Mouse (Mus musculus) lung, embryonic 16.5 days (tissue): ENCODE data around the gene Cblb. TPM values are rescaled to one million over a fixed set of nuclear protein-coding genes. Genes with fewer than 3 reads are reported as not detected.

ENCODE experiments used
- ATAC-seq: fragments of 200-750 bp; cut with Nextera tagmentation; 2 replicates; pipeline ENCODE4 v1.8.0; 2017; ENCODE audit warnings: low read depth, mild to moderate bottlenecking, moderate library complexity
- H3K27ac ChIP-seq: fragments of 300-500 bp; sonication (generic); 2 replicates; pipeline ENCODE4 v1.5.1; 2014; ENCODE audit warnings: mild to moderate bottlenecking, control low read depth, low read length
- H3K27me3 ChIP-seq: fragments of 300-500 bp; sonication (generic); 2 replicates; pipeline ENCODE4 v1.6.1; 2014; ENCODE audit warnings: low read depth, low read length, mixed read lengths; ENCODE audit not compliant: control insufficient read depth, insufficient read depth
- H3K36me3 ChIP-seq: fragments of 300-500 bp; sonication (generic); 2 replicates; pipeline ENCODE4 v1.6.1; 2014; ENCODE audit warnings: low read length; ENCODE audit not compliant: control insufficient read depth, insufficient read depth
- H3K4me1 ChIP-seq: fragments of 300-500 bp; sonication (generic); replicated peaks from 2 replicates; pipeline ENCODE4 v1.6.1; 2014; ENCODE audit warnings: low read length, mixed read lengths; ENCODE audit not compliant: control insufficient read depth, insufficient read depth
- H3K4me2 ChIP-seq: fragments of 300-500 bp; sonication (generic); 2 replicates; pipeline ENCODE4 v1.6.1; 2014; ENCODE audit warnings: low read depth, low read length, control low read depth
- H3K4me3 ChIP-seq: fragments of 300-500 bp; sonication (generic); 2 replicates; pipeline ENCODE4 v1.5.1; 2014; ENCODE audit warnings: mild to moderate bottlenecking, low read length, control low read depth
- H3K9ac ChIP-seq: fragments of 300-500 bp; sonication (generic); 2 replicates; pipeline ENCODE4 v1.6.1; 2014; ENCODE audit warnings: low read length, control low read depth
- H3K9me3 ChIP-seq: fragments of 300-500 bp; sonication (generic); 2 replicates; pipeline ENCODE4 v1.6.1; 2016; ENCODE audit warnings: low read length; ENCODE audit not compliant: control insufficient read depth
- WGBS: fragments of 180-500 bp; shearing (Covaris S2); extraction: QIAGEN DNeasy Blood & Tissue Kit; methylation state at CpG from one replicate; pipeline ENCODE4 v1.1.7; 2014; 5-methylcytosine and 5-hydroxymethylcytosine counted together
- polyA plus RNA-seq: library from polyadenylated mRNA; unstranded; fragments of >200 nt; fragmentation: Nextera tagmentation; extraction: Ambion mirVana; gene quantifications from 2 replicates; pipeline ENCODE4 v1.2.1, GENCODE M21; 2015

Cblb gene
- polyA plus RNA-seq, 1 experiment from 2014 or later = 15.3 TPM

GRCm38 (mm10) chr16:52124974-52125373 is 93.9 kb downstream of the Cblb start:
- no peak overlapping the region for H3K4me3 ChIP-seq
- no peak overlapping the region for H3K9ac ChIP-seq
- no peaks in the 10 kb centered on the region for H3K9me3 ChIP-seq
- no peak overlapping the region for H3K27ac ChIP-seq
- H3K4me1 ChIP-seq = no peaks in the 10 kb centered on the region; the same call in 1 of the 2 replicates
- ATAC-seq = no peak
- no peak overlapping the region for H3K4me2 ChIP-seq
- no peaks in the 10 kb centered on the region for H3K36me3 ChIP-seq
- no peaks in the 10 kb centered on the region for H3K27me3 ChIP-seq

GRCm38 (mm10) chr16:52125896-52126295 is 94.9 kb downstream of the Cblb start:
- H3K4me1 ChIP-seq = no peaks in the 10 kb centered on the region
- ATAC-seq = no peak
- no peaks in the 10 kb centered on the region for H3K27me3 ChIP-seq
- no peak overlapping the region for H3K9ac ChIP-seq
- no peak overlapping the region for H3K4me2 ChIP-seq
- WGBS = 86% methylated on average over 4 of the region's 4 CpGs
- no peaks in the 10 kb centered on the region for H3K36me3 ChIP-seq
- H3K4me3 ChIP-seq = no peak overlapping the region
- H3K27ac ChIP-seq = no peak overlapping the region
- no peaks in the 10 kb centered on the region for H3K9me3 ChIP-seq

GRCm38 (mm10) chr16:52129357-52129905 is 98.4 kb downstream of the Cblb start:
- H3K9me3 ChIP-seq = no peaks in the 10 kb centered on the region
- no peak overlapping the region for H3K4me2 ChIP-seq
- no peaks in the 10 kb centered on the region for H3K27me3 ChIP-seq
- peak overlapping the region; percentile 43; the same call in 1 of the 2 replicates for H3K27ac ChIP-seq
- H3K9ac ChIP-seq = no peak overlapping the region
- H3K4me3 ChIP-seq = no peak overlapping the region
- no peaks in the 10 kb centered on the region for H3K4me1 ChIP-seq
- 79% methylated on average over 5 of the region's 5 CpGs for WGBS
- no peak for ATAC-seq
- no peaks in the 10 kb centered on the region for H3K36me3 ChIP-seq

- Histone ChIP-seq H3K27ac (no peak overlapping the region), H3K9me3 (no peaks in the 10 kb centered on the region), H3K4me3 (no peak overlapping the region), H3K4me2 (no peak overlapping the region), H3K27me3 (no peaks in the 10 kb centered on the region), H3K36me3 (peaks cover 6% of the 10 kb centered on the region; the same call in 1 of the 2 replicates), H3K4me1 (peaks cover 3% of the 10 kb centered on the region; the same call in 1 of the 2 replicates), H3K9ac (no peak overlapping the region)
- 76% methylated on average over 11 of the region's 11 CpGs for WGBS
- ATAC-seq = no peak
These were observed 101.9 kb downstream of the Cblb start for GRCm38 (mm10) chr16:52132808-52133490.

GRCm38 (mm10) chr16:52134631-52135227 is 103.7 kb downstream of the Cblb start:
- 69% methylated on average over 11 of the region's 11 CpGs for WGBS
- Histone ChIP-seq H3K9me3 (no peaks in the 10 kb centered on the region), H3K4me1 (peaks cover 3% of the 10 kb centered on the region; the same call in 1 of the 2 replicates), H3K36me3 (peaks cover 7% of the 10 kb centered on the region; the same call in 1 of the 2 replicates), H3K9ac (no peak overlapping the region), H3K4me2 (no peak overlapping the region), H3K4me3 (no peak overlapping the region), H3K27ac (no peak overlapping the region), H3K27me3 (no peaks in the 10 kb centered on the region)
- no peak for ATAC-seq

GRCm38 (mm10) chr16:52135689-52136390 is 104.8 kb downstream of the Cblb start:
- H3K27me3 ChIP-seq = no peaks in the 10 kb centered on the region
- H3K4me3 ChIP-seq = no peak overlapping the region
- WGBS = 80% methylated on average over 9 of the region's 9 CpGs
- peaks cover 7% of the 10 kb centered on the region; the same call in 1 of the 2 replicates for H3K36me3 ChIP-seq
- no peak overlapping the region for H3K4me2 ChIP-seq
- no peaks in the 10 kb centered on the region for H3K9me3 ChIP-seq
- H3K9ac ChIP-seq = no peak overlapping the region
- H3K4me1 ChIP-seq = peaks cover 3% of the 10 kb centered on the region; the same call in 1 of the 2 replicates
- 0 out of 2 replicates have a peak, but pooled peaks have one; percentile 65 for ATAC-seq
- no peak overlapping the region for H3K27ac ChIP-seq

- WGBS = 89% methylated on average over 13 of the region's 13 CpGs
- Histone ChIP-seq H3K9me3 (no peaks in the 10 kb centered on the region), H3K27me3 (no peaks in the 10 kb centered on the region), H3K36me3 (peaks cover 23% of the 10 kb centered on the region), H3K4me3 (no peak overlapping the region), H3K9ac (no peak overlapping the region), H3K27ac (no peak overlapping the region), H3K4me2 (no peak overlapping the region), H3K4me1 (no peaks in the 10 kb centered on the region)
- no peak for ATAC-seq
These were observed 112.1 kb downstream of the Cblb start for GRCm38 (mm10) chr16:52143101-52143500.

- H3K4me3 ChIP-seq = no peak overlapping the region
- peaks cover 23% of the 10 kb centered on the region for H3K36me3 ChIP-seq
- no peak overlapping the region for H3K4me2 ChIP-seq
- H3K9ac ChIP-seq = no peak overlapping the region
- ATAC-seq = no peak
- H3K9me3 ChIP-seq = no peaks in the 10 kb centered on the region
- H3K4me1 ChIP-seq = no peaks in the 10 kb centered on the region
- H3K27me3 ChIP-seq = no peaks in the 10 kb centered on the region
- 92% methylated on average over 3 of the region's 3 CpGs for WGBS
- H3K27ac ChIP-seq = no peak overlapping the region
These were observed 112.8 kb downstream of the Cblb start for GRCm38 (mm10) chr16:52143818-52144217.

- no peaks in the 10 kb centered on the region for H3K4me1 ChIP-seq
- no peak overlapping the region for H3K4me2 ChIP-seq
- no peak overlapping the region for H3K9ac ChIP-seq
- ATAC-seq = no peak
- H3K4me3 ChIP-seq = no peak overlapping the region
- H3K36me3 ChIP-seq = peaks cover 23% of the 10 kb centered on the region
- H3K27ac ChIP-seq = no peak overlapping the region
- no peaks in the 10 kb centered on the region for H3K27me3 ChIP-seq
- H3K9me3 ChIP-seq = no peaks in the 10 kb centered on the region
- WGBS = 80% methylated on average over 5 of the region's 5 CpGs
These were observed 113.8 kb downstream of the Cblb start for GRCm38 (mm10) chr16:52144792-52145191.
